Mouse (Mus musculus): Measurements from ENCODE around the gene Hrh1. TPM values are rescaled to one million over a fixed set of nuclear protein-coding genes. Genes with fewer than 3 reads are reported as not detected.

Hrh1 gene
- polyA plus RNA-seq, 1 experiment from 2014 or later = not detected

GRCm38 (mm10) chr6:114440788-114441453 lies 43.2 kb downstream of the Hrh1 start:
- Histone ChIP-seq H3K4me2 (no peak overlapping the region), H3K36me3 (no peaks in the 10 kb centered on the region), H3K9ac (no peak overlapping the region), H3K27ac (no peak overlapping the region), H3K4me1 (no peaks in the 10 kb centered on the region), H3K27me3 (replicated peaks) (no peaks in the 10 kb centered on the region), H3K4me3 (no peak overlapping the region), H3K9me3 (replicated peaks) (no peaks in the 10 kb centered on the region)
- WGBS (ENCODE audit: insufficient replicate concordance) = 42% methylated on average over 10 of the region's 10 CpGs
- no peak for ATAC-seq

DNA sequence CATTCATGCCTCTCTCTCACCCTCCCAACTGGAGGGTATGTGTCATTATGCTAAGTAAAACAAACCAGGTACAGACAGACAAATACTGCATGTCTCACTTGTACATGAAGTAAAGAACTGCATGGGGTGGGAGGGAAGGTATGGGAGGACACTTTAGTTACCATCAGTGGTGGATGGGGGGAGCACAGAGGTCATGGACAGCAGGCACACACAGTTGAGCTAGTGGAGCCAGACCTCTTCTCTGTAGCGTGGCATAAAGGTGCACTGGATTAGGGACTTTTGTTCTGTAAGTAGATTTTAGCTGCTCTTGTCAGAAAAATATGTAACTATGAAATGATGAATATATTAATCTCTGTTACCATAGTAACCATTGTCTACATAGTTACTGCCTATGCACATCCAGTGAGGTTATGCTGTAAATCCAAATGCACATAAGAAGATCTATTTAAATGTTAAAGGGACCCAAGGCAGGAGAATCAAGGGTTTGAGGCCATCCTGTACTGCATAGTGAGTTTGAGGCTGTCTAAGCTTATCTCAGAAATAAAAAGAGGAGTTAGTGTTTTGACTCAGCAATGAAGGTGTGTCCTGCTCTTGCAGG lies 46.6 kb downstream of the Hrh1 start:
- H3K27me3 ChIP-seq (replicated peaks) = 0 out of 2 replicates have a peak, but pooled peaks cover 5% of the 10 kb centered on the region
- WGBS (ENCODE audit: insufficient replicate concordance) = 69% methylated on average over 1 of the region's 1 CpGs
- no peaks in the 10 kb centered on the region for H3K36me3 ChIP-seq
- no peak overlapping the region for H3K4me3 ChIP-seq
- no peaks in the 10 kb centered on the region for H3K9me3 ChIP-seq (replicated peaks)
- H3K4me1 ChIP-seq = no peaks in the 10 kb centered on the region
- no peak overlapping the region for H3K4me2 ChIP-seq
- no peak overlapping the region for H3K27ac ChIP-seq
- H3K9ac ChIP-seq = no peak overlapping the region
- ATAC-seq = no peak

GRCm38 (mm10) chr6:114444976-114445375 lies 47.2 kb downstream of the Hrh1 start:
- no peak for ATAC-seq
- H3K9ac ChIP-seq = no peak overlapping the region
- H3K27me3 ChIP-seq (replicated peaks) = 0 out of 2 replicates have a peak, but pooled peaks cover 5% of the 10 kb centered on the region
- H3K36me3 ChIP-seq = no peaks in the 10 kb centered on the region
- H3K27ac ChIP-seq = no peak overlapping the region
- H3K4me1 ChIP-seq = no peaks in the 10 kb centered on the region
- no peaks in the 10 kb centered on the region for H3K9me3 ChIP-seq (replicated peaks)
- H3K4me3 ChIP-seq = no peak overlapping the region
- H3K4me2 ChIP-seq = no peak overlapping the region
- 51% methylated on average over 3 of the region's 3 CpGs for WGBS (ENCODE audit: insufficient replicate concordance)

DNA sequence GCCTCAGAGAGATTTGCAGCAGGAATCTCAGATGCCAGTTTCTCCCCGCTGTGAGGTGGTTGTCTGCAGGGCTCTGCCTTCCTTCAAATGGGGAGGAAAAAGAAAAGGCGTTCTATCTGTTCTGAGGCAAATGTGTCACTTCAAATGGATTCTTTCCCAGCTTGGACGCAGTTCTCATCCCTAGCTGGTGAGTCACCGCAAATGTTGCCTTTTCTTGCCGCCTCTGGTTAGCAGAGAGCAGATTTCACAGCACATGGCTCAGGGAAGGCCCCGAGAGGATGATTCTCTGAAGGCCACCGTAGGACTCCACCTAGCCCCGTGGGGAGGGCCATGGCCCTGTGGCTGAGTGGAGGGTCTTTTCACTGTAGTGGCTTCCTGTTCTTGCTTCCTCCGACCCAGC lies 51.2 kb downstream of the Hrh1 start:
- Histone ChIP-seq H3K27me3 (replicated peaks) (0 out of 2 replicates have a peak, but pooled peaks cover 5% of the 10 kb centered on the region), H3K4me2 (no peak overlapping the region), H3K9ac (no peak overlapping the region), H3K9me3 (replicated peaks) (no peaks in the 10 kb centered on the region), H3K4me1 (no peaks in the 10 kb centered on the region), H3K4me3 (no peak overlapping the region), H3K36me3 (no peaks in the 10 kb centered on the region), H3K27ac (no peak overlapping the region)
- 51% methylated on average over 9 of the region's 9 CpGs for WGBS (ENCODE audit: insufficient replicate concordance)
- no peak for ATAC-seq

DNA sequence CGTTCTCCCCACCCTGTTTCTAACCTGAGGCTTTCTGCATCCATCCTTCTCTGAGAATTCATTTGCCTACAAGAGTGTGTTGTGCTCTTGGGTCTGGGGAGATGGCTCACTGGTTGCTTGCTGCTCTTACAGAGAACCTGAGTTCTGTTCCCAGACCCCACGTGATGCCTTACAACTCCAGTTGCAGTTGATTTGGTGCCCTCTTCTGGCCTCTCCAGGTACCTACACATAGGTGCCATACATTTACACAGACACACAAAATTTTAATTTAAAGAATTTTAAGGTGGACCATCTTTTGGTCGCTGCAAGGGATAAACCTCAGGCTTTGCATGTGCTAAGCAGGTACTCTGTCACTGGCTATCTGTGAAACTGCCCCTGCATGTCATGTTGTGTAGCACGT lies 57.5 kb downstream of the Hrh1 start:
- Histone ChIP-seq H3K4me1 (no peaks in the 10 kb centered on the region), H3K9ac (no peak overlapping the region), H3K27ac (no peak overlapping the region), H3K27me3 (replicated peaks) (no peaks in the 10 kb centered on the region), H3K4me3 (no peak overlapping the region), H3K36me3 (no peaks in the 10 kb centered on the region), H3K4me2 (no peak overlapping the region), H3K9me3 (replicated peaks) (no peaks in the 10 kb centered on the region)
- WGBS (ENCODE audit: insufficient replicate concordance) = 65% methylated on average over 4 of the region's 4 CpGs
- ATAC-seq = no peak

GRCm38 (mm10) chr6:114456255-114457042 lies 58.7 kb downstream of the Hrh1 start:
- no peaks in the 10 kb centered on the region for H3K9me3 ChIP-seq (replicated peaks)
- H3K4me1 ChIP-seq = no peaks in the 10 kb centered on the region
- ATAC-seq = no peak
- no peak overlapping the region for H3K9ac ChIP-seq
- no peaks in the 10 kb centered on the region for H3K27me3 ChIP-seq (replicated peaks)
- WGBS (ENCODE audit: insufficient replicate concordance) = 54% methylated on average over 12 of the region's 12 CpGs
- H3K4me2 ChIP-seq = no peak overlapping the region
- H3K27ac ChIP-seq = no peak overlapping the region
- H3K4me3 ChIP-seq = no peak overlapping the region
- H3K36me3 ChIP-seq = no peaks in the 10 kb centered on the region

DNA sequence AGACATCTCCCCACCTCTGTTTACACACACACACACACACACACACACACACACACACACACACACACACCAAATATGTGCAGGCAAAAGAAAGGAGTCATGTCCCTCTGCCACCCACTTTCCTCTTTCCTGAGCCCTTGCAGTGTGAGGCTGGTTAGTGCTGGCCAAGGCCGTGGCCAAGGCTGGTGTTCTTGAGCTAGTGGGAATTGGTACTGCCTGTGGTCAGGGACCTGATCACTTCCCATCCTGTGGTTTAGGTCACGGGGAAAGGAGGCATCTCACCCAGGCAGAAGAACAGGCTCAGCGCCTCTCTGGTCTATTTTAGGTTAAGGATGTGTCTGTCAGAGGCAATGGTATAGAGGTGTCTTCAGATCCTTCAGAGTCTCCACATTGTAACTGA lies 59.6 kb downstream of the Hrh1 start:
- Histone ChIP-seq H3K27me3 (replicated peaks) (no peaks in the 10 kb centered on the region), H3K36me3 (no peaks in the 10 kb centered on the region), H3K9me3 (replicated peaks) (no peaks in the 10 kb centered on the region), H3K4me1 (no peaks in the 10 kb centered on the region), H3K27ac (no peak overlapping the region), H3K4me3 (no peak overlapping the region), H3K9ac (no peak overlapping the region), H3K4me2 (no peak overlapping the region)
- WGBS (ENCODE audit: insufficient replicate concordance) = 31% methylated on average over 3 of the region's 3 CpGs
- ATAC-seq = no peak

GRCm38 (mm10) chr6:114458191-114458590 lies 60.5 kb downstream of the Hrh1 start:
- Histone ChIP-seq H3K27ac (no peak overlapping the region), H3K27me3 (replicated peaks) (no peaks in the 10 kb centered on the region), H3K36me3 (no peaks in the 10 kb centered on the region), H3K4me2 (no peak overlapping the region), H3K9me3 (replicated peaks) (no peaks in the 10 kb centered on the region), H3K9ac (no peak overlapping the region), H3K4me3 (no peak overlapping the region), H3K4me1 (no peaks in the 10 kb centered on the region)
- WGBS (ENCODE audit: insufficient replicate concordance) = 63% methylated on average over 5 of the region's 5 CpGs
- ATAC-seq = no peak

DNA sequence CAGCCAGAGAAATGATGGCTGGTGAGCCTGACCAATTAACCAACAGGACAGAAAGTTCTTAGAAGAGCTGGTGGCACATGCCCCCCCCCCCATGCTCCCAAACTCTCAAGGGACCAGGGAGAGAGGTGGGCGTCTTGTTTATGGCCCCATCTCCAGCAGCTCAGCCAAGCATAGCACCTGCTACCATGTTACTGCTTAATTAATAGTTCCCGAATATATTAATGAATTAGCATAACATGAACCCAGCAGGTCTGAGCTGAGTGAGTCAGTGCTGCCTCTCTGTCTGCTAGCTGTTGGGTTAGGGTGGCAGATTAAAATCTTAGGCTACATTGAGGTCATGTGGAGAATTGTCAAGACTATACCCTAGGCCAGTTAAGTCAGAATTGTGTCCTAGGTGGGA lies 62.2 kb downstream of the Hrh1 start:
- Histone ChIP-seq H3K36me3 (no peaks in the 10 kb centered on the region), H3K9me3 (replicated peaks) (no peaks in the 10 kb centered on the region), H3K4me1 (no peaks in the 10 kb centered on the region), H3K27ac (no peak overlapping the region), H3K27me3 (replicated peaks) (no peaks in the 10 kb centered on the region), H3K9ac (no peak overlapping the region), H3K4me3 (no peak overlapping the region), H3K4me2 (no peak overlapping the region)
- ATAC-seq = no peak
- WGBS (ENCODE audit: insufficient replicate concordance) = 47% methylated on average over 2 of the region's 2 CpGs

DNA sequence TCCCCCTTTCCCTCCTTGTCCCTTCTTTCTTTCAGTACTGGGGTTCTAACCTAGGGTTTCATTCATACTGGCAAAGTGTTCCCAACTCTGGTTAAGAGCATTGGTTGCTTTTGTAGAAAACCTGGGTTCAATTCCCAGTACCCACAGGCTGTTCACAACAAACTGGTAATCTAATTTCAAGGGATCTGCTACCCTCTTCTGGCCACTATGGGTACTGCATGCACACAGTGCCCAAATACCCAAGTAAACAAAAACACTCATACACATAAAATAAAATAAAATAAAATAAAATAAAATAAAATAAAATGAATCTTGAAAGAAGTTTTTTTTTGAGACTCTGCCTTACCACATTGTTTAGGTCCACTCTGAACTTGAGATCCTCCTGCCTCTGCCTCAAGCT lies 63.8 kb downstream of the Hrh1 start:
- Histone ChIP-seq H3K27me3 (replicated peaks) (no peaks in the 10 kb centered on the region), H3K4me2 (no peak overlapping the region), H3K36me3 (no peaks in the 10 kb centered on the region), H3K4me3 (no peak overlapping the region), H3K27ac (no peak overlapping the region), H3K9ac (no peak overlapping the region), H3K9me3 (replicated peaks) (0 out of 2 replicates have a peak, but pooled peaks cover 2% of the 10 kb centered on the region), H3K4me1 (no peaks in the 10 kb centered on the region)
- ATAC-seq = no peak

DNA sequence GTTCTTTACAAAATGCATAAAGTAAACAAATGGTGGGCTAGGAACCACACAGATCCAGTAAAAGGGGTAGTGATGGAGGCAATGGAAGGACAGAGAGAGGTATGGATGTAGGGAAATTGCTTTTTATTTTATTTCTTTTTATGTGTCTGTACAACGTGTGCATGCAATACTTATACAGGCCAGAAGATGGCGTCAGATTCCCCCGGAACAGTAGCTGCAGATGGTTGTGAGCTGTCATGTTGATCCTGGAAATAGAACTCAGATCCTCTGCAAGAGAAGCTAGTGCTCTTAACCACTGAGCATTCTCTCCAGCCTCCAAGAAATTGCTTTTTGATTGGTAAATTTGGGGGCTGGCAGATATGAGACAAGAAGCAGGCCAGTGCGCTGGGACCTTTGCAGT lies 65.0 kb downstream of the Hrh1 start:
- Histone ChIP-seq H3K9me3 (replicated peaks) (0 out of 2 replicates have a peak, but pooled peaks cover 2% of the 10 kb centered on the region), H3K4me2 (no peak overlapping the region), H3K36me3 (no peaks in the 10 kb centered on the region), H3K27me3 (replicated peaks) (no peaks in the 10 kb centered on the region), H3K4me3 (no peak overlapping the region), H3K4me1 (no peaks in the 10 kb centered on the region), H3K27ac (no peak overlapping the region), H3K9ac (no peak overlapping the region)
- no peak for ATAC-seq
- WGBS (ENCODE audit: insufficient replicate concordance) = 23% methylated on average over 4 of the region's 4 CpGs

- WGBS (ENCODE audit: insufficient replicate concordance) = 66% methylated on average over 5 of the region's 5 CpGs
- Histone ChIP-seq H3K4me1 (no peaks in the 10 kb centered on the region), H3K9me3 (replicated peaks) (no peaks in the 10 kb centered on the region), H3K27ac (no peak overlapping the region), H3K9ac (no peak overlapping the region), H3K36me3 (no peaks in the 10 kb centered on the region), H3K4me2 (no peak overlapping the region), H3K27me3 (replicated peaks) (no peaks in the 10 kb centered on the region), H3K4me3 (no peak overlapping the region)
- ATAC-seq = no peak
These were observed 75.8 kb downstream of the Hrh1 start for GRCm38 (mm10) chr6:114473541-114473940.

All from liver, embryonic 12.5 days (tissue).